Mouse (Mus musculus) ES-E14 (cell line): ENCODE data around the gene Olfr654. TPM values are rescaled to one million over a fixed set of nuclear protein-coding genes. Genes with fewer than 3 reads are reported as not detected.

Experiments used
- DNase-seq: peaks from one replicate; pipeline ENCODE4 v3.0.0-alpha.2; 2013; ENCODE audit warnings: low read depth, low spot score
- H3K27ac ChIP-seq: 2 replicates; pipeline ENCODE4 v1.5.1; 2012; ENCODE audit warnings: low read depth, mild to moderate bottlenecking, low read length, moderate library complexity, mixed read lengths; ENCODE audit not compliant: poor library complexity, insufficient read depth, severe bottlenecking
- H3K36me3 ChIP-seq: 2 replicates; pipeline ENCODE4 v1.6.1; 2012; ENCODE audit warnings: mild to moderate bottlenecking, low read length, moderate library complexity, mixed read lengths; ENCODE audit not compliant: control insufficient read depth, poor library complexity, insufficient read depth, severe bottlenecking
- H3K4me1 ChIP-seq, 2 experiments: fragments of 150-350 bp in 1 of 2; sonication (generic) in 1 of 2; 2 replicates each; pipeline ENCODE4 v1.6.1; 2012; ENCODE audit warnings: low read length in 2 of 2, mild to moderate bottlenecking in 1 of 2, mixed read lengths in 1 of 2; ENCODE audit not compliant: control insufficient read depth in 2 of 2, insufficient read depth in 2 of 2, poor library complexity in 1 of 2
- H3K4me3 ChIP-seq, 2 experiments: fragments of 150-350 bp in 1 of 2; sonication (generic) in 1 of 2; 2 replicates each; pipeline ENCODE4 v1.5.1; 2012; ENCODE audit warnings: low read length in 2 of 2, low read depth in 1 of 2, mild to moderate bottlenecking in 1 of 2, mixed read lengths in 1 of 2; ENCODE audit not compliant: insufficient read depth in 1 of 2, poor library complexity in 1 of 2, severe bottlenecking in 1 of 2
- H3K9ac ChIP-seq: 2 replicates; pipeline ENCODE4 v1.6.1; 2012; ENCODE audit warnings: low read depth, mild to moderate bottlenecking, low read length, mixed read lengths; ENCODE audit not compliant: poor library complexity, insufficient read depth, severe bottlenecking
- H3K9me3 ChIP-seq: fragments of 150-350 bp; sonication (generic); 2 replicates; pipeline ENCODE4 v1.6.1; 2012; ENCODE audit warnings: low read depth, mild to moderate bottlenecking, low read length; ENCODE audit not compliant: control insufficient read depth, insufficient read depth
- CHD2 ChIP-seq: IDR thresholded peaks from 2 replicates; pipeline ENCODE4 v1.6.1; 2014; ENCODE audit warnings: mild to moderate bottlenecking, low read depth, low read length, inconsistent platforms
- HCFC1 ChIP-seq: IDR thresholded peaks from 2 replicates; pipeline ENCODE4 v1.6.1; 2012; ENCODE audit warnings: low read length, inconsistent platforms, borderline replicate concordance; ENCODE audit not compliant: insufficient read depth
- MAFK ChIP-seq: IDR thresholded peaks from 2 replicates; pipeline ENCODE4 v1.6.1; 2014; ENCODE audit warnings: mild to moderate bottlenecking, low read depth, low read length, inconsistent platforms; ENCODE audit not compliant: insufficient read depth
- ZC3H11A ChIP-seq: IDR thresholded peaks from 2 replicates; pipeline ENCODE4 v1.6.1; 2012; ENCODE audit warnings: low read depth, mild to moderate bottlenecking, inconsistent platforms, low read length, borderline replicate concordance
- ZNF384 ChIP-seq: IDR thresholded peaks from 2 replicates; pipeline ENCODE4 v1.6.1; 2012; ENCODE audit warnings: low read depth, low read length, inconsistent platforms
- in situ Hi-C, 2 experiments: fragments of 600-800 bp; cut with MboI; formaldehyde crosslinking; loops; one replicate each; pipeline ENCODE4 v1.15.1; 2025; ENCODE audit warnings: low sequenced_read_pairs in 2 of 2, inconsistent platforms in 1 of 2; ENCODE audit not compliant: unreplicated experiment in 2 of 2
- total RNA-seq: library from RNA; depleted of rRNA; stranded (reverse); fragments of 300-350 nt; gene quantifications from 2 replicates; pipeline ENCODE4 v1.2.3, GENCODE M21; 2012; rRNA removed

The Olfr654 gene
- total RNA-seq, 1 experiment = not detected

GRCm38 (mm10) chr7:104604727-104605126 is 17.9 kb downstream of the Olfr654 start:
- no peak for TF ChIP-seq HCFC1
- TF ChIP-seq ZC3H11A = no peak
- TF ChIP-seq CHD2 = no peak
- no peak for TF ChIP-seq MAFK
- no peak for TF ChIP-seq ZNF384
- in situ Hi-C loops = loop anchor here in 1 of 2 experiments (25.0 kb wide), 1 partner anchor 417 kb away; the partner anchor contains the start of genes Olfr648 and Olfr649

GRCm38 (mm10) chr7:104613655-104614054 is 26.8 kb downstream of the Olfr654 start, which contains the start of gene Olfr656:
Olfr656 (plus strand) TSS chr7:104613955.
- no peaks in the 10 kb centered on the region for H3K4me1 ChIP-seq
- no peak within 1 kb of the TSS for H3K27ac ChIP-seq
- in situ Hi-C loops = loop anchor here in 1 of 2 experiments (25.0 kb wide), 1 partner anchor 426 kb away; the partner anchor contains the start of genes Olfr648 and Olfr649
- TF ChIP-seq HCFC1 (no peak), ZC3H11A (no peak), CHD2 (no peak), MAFK (no peak), ZNF384 (no peak)
- DNase-seq = no peak
- no peak within 1 kb of the TSS for H3K9ac ChIP-seq
- H3K4me3 ChIP-seq = no peak within 1 kb of the TSS
- H3K36me3 ChIP-seq = no peaks in the 10 kb centered on the region
- no peaks in the 10 kb centered on the region for H3K9me3 ChIP-seq

More at GRCm38 (mm10) chr7:104604727-104605126, 17.9 kb downstream of the Olfr654 start:
- no peak for DNase-seq
- H3K36me3 ChIP-seq = no peaks in the 10 kb centered on the region
- no peaks in the 10 kb centered on the region for H3K4me1 ChIP-seq
- H3K4me3 ChIP-seq = no peak overlapping the region
- H3K9me3 ChIP-seq = no peaks in the 10 kb centered on the region
- no peak overlapping the region for H3K9ac ChIP-seq
- no peak overlapping the region for H3K27ac ChIP-seq

- no peak for DNase-seq
- Histone ChIP-seq H3K9ac (no peak within 1 kb of the TSS), H3K27ac (no peak within 1 kb of the TSS), H3K4me3 (no peak within 1 kb of the TSS), H3K9me3 (no peaks in the 10 kb centered on the region), H3K4me1 (no peaks in the 10 kb centered on the region), H3K36me3 (no peaks in the 10 kb centered on the region)
- TF ChIP-seq MAFK (no peak), HCFC1 (no peak), ZC3H11A (no peak), ZNF384 (no peak)
- in situ Hi-C loops = loop anchor here in 1 of 2 experiments (25.0 kb wide), 1 partner anchor 437 kb away; the partner anchor contains the start of genes Olfr648 and Olfr649
These were observed 37.7 kb downstream of the Olfr654 start, which contains the start of gene Olfr657 for GRCm38 (mm10) chr7:104624494-104624893. Olfr657 (plus strand) TSS chr7:104624794.

Other genes with a start within 250 kb of the Olfr654 start
- gene Trim12c, start 233.7 kb upstream of the Olfr654 start, total RNA-seq = 2.5 and 2.9 TPM in 2 replicates
- not detected in 2 replicates for gene Trim30b, start 217.1 kb upstream of the Olfr654 start, total RNA-seq
- gene Trim30c, start 186.2 kb upstream of the Olfr654 start, total RNA-seq = not detected in 2 replicates
- gene Trim30a, start 121.8 kb upstream of the Olfr654 start, total RNA-seq = 0.36 TPM in 1 of 2 replicates, not detected in the other
- gene Trim30d, start 79.2 kb upstream of the Olfr654 start, total RNA-seq = 0.11 and 0.13 TPM in 2 replicates
- not detected in 2 replicates for gene Olfr651, start 36.9 kb upstream of the Olfr654 start, total RNA-seq
- gene Olfr652, start 26.1 kb upstream of the Olfr654 start, total RNA-seq = not detected in 2 replicates
- gene Olfr653, start 9.7 kb upstream of the Olfr654 start, total RNA-seq = not detected in 2 replicates
- not detected in 2 replicates for gene Olfr655, start 14.8 kb downstream of the Olfr654 start, total RNA-seq
- not detected in 2 replicates for gene Olfr656, start 26.9 kb downstream of the Olfr654 start, total RNA-seq
- gene Olfr657, start 37.8 kb downstream of the Olfr654 start, total RNA-seq = not detected in 2 replicates
- 0.04 TPM in 1 of 2 replicates, not detected in the other for gene Olfr658, start 60.3 kb downstream of the Olfr654 start, total RNA-seq
- gene Olfr659, start 79.7 kb downstream of the Olfr654 start, total RNA-seq = not detected in 2 replicates
- not detected in 2 replicates for gene Olfr661, start 99.5 kb downstream of the Olfr654 start, total RNA-seq
- gene Usp17le, start 190.4 kb downstream of the Olfr654 start, total RNA-seq = 6.5 and 10.5 TPM in 2 replicates